Mouse (Mus musculus) cortical plate, adult 2 months (tissue): ENCODE data around the gene Slain1.

ENCODE experiments used
- CTCF ChIP-seq: fragments of 200-500 bp; IDR thresholded peaks from 2 replicates; pipeline ENCODE4 v1.5.1; 2011; ENCODE audit warnings: mild to moderate bottlenecking, control low read depth, low read length; ENCODE audit not compliant: insufficient read depth; ENCODE audit errors: extremely low read depth
- POLR2A ChIP-seq: fragments of 200-500 bp; IDR thresholded peaks from 2 replicates; pipeline ENCODE4 v1.6.1; 2011; ENCODE audit warnings: mild to moderate bottlenecking, low read length, control low read depth; ENCODE audit not compliant: insufficient read depth; ENCODE audit errors: extremely low read depth

GRCm38 (mm10) chr14:103708601-103709000, 58.6 kb downstream of the Slain1 start:
- TF ChIP-seq CTCF (no peak), POLR2A (no peak)
